Mouse (Mus musculus) lung, adult 2 months (tissue): ENCODE measurements around the gene Frmd8. TPM values are rescaled to one million over a fixed set of nuclear protein-coding genes. Genes with fewer than 3 reads are reported as not detected.
"Not testable (repeated sequence)": the region's sequence is repeated elsewhere in the genome, so short reads cannot be mapped to it uniquely, and the experiment has no call there.

Experiments
- DNase-seq: peaks from one replicate; pipeline ENCODE4 v3.0.0; 2022
- H3K4me1 ChIP-seq: fragments of 200-500 bp; 2 replicates; pipeline ENCODE4 v1.6.1; 2011; ENCODE audit warnings: low read length; ENCODE audit not compliant: control insufficient read depth, insufficient read depth
- H3K4me3 ChIP-seq: fragments of 200-500 bp; replicated peaks from 2 replicates; pipeline ENCODE3; 2011; ENCODE audit warnings: low read depth, mild to moderate bottlenecking, control low read depth, low read length; ENCODE audit errors: extremely low read depth
- CTCF ChIP-seq: fragments of 200-500 bp; IDR thresholded peaks from 2 replicates; pipeline ENCODE4 v1.5.1; 2011; ENCODE audit warnings: mild to moderate bottlenecking, low read length, control low read depth; ENCODE audit not compliant: insufficient read depth
- POLR2A ChIP-seq: fragments of 200-500 bp; IDR thresholded peaks from 2 replicates; pipeline ENCODE4 v1.6.1; 2011; ENCODE audit warnings: low read depth, mild to moderate bottlenecking, control low read depth, low read length, borderline replicate concordance; ENCODE audit errors: extremely low read depth
- WGBS: fragments of 180-500 bp; shearing (Covaris S2); methylation state at CpG from one replicate; pipeline ENCODE4 v1.1.7; 2018; 5-methylcytosine and 5-hydroxymethylcytosine counted together
- polyA plus RNA-seq: library from polyadenylated mRNA; depleted of rRNA; stranded (reverse); fragments of >200 nt; gene quantifications from 2 replicates; pipeline ENCODE4 v1.2.3, GENCODE M21; 2012

Gene Frmd8
- polyA plus RNA-seq, 1 experiment: 37.8 TPM

GRCm38 (mm10) chr19:5821847-5822173, 53.3 kb downstream of the Frmd8 start:
- no peak for TF ChIP-seq POLR2A
- TF ChIP-seq CTCF: no peak
- H3K4me3 ChIP-seq: no peak overlapping the region
- DNase-seq: no peak
- H3K4me1 ChIP-seq: peaks cover 29% of the 10 kb centered on the region
- WGBS: 53% methylated on average over 5 of the region's 5 CpGs

GRCm38 (mm10) chr19:5819549-5819948, 55.5 kb downstream of the Frmd8 start:
- H3K4me1 ChIP-seq: peaks cover 22% of the 10 kb centered on the region
- peak; percentile 62 for DNase-seq
- WGBS: 28% methylated on average over 12 of the region's 12 CpGs
- H3K4me3 ChIP-seq: no peak overlapping the region
- peak; percentile 37; the same call in 1 of the 2 replicates for TF ChIP-seq CTCF
- TF ChIP-seq POLR2A: 0 out of 2 replicates have a peak, but pooled peaks have one; percentile 11

DNA sequence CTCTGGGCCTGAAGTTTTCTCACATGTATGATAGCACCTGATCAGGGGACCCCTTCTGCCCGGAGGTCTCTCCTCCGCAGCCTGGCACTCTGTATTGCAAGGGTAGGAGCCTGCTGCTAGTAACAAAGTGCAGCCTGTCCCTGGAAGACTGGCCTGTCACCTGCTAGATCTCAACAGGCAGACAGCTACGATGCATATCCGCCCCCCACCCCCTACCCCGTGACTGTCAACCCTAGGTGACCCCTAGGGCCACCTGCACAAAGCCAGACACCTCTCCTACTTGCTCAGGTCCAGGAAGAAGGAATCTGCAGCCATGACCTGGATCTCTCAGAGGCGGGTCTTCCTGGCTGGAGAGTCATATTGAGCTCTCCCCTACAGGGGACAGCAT, 56.5 kb downstream of the Frmd8 start:
- Histone ChIP-seq H3K4me1 (peaks cover 14% of the 10 kb centered on the region), H3K4me3 (no peak overlapping the region)
- 68% methylated on average over 6 of the region's 6 CpGs for whole genome bisulfite sequencing
- DNase-seq: no peak
- TF ChIP-seq CTCF (no peak), POLR2A (no peak)

GRCm38 (mm10) chr19:5817703-5818589, 57.1 kb downstream of the Frmd8 start:
- 9% methylated on average over 21 of the region's 21 CpGs for WGBS
- peaks cover 14% of the 10 kb centered on the region for H3K4me1 ChIP-seq
- peak overlapping the region; percentile 68 for H3K4me3 ChIP-seq
- peak; percentile 86 for DNase-seq
- TF ChIP-seq CTCF (peak; percentile 87), POLR2A (peak; percentile 58; the same call in 1 of the 2 replicates)

DNA sequence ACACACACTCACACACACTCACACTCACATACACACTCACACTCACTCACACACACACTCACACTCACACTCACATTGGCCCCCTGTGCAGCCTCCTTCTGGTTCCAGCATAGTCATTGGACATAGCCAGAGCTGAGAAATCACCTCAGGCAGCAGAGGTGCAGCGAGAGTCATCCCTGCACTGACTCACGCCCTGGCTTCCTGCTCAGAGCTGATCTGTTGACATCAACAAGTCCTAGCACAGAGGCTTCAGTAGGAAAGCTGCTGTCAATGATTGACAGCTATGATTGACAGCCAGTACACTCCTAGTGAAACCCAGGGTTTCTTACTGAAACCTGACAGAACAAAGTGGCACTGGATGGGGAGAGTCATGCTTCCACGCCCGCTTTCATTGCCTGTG, 59.1 kb downstream of the Frmd8 start:
- TF ChIP-seq CTCF (no peak), POLR2A (no peak)
- Histone ChIP-seq H3K4me1 (peaks cover 27% of the 10 kb centered on the region), H3K4me3 (no peak overlapping the region)
- WGBS: 46% methylated on average over 4 of the region's 4 CpGs
- DNase-seq: no peak

DNA sequence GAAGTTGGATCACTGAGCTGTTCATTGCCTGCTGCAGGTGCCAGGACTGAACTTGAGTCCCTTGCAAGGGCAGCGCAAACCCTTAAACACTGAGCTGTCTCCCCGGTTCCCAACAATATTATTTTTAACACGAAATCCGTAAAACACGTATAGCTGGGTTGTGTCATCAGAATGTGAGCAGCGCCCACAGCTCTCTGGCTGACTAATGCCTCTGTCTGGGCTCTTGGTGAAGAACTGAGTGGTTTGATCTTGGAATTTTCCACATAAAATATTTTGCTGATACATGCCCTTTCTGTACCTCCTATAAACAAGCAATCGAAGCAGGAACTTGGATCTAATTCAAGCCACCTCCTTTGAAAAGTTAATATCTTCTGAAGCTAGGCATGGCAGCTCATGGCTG, 60.1 kb downstream of the Frmd8 start:
- DNase-seq: no peak
- 53% methylated on average over 7 of the region's 7 CpGs for WGBS
- no peak for TF ChIP-seq POLR2A
- TF ChIP-seq CTCF: no peak
- peaks cover 35% of the 10 kb centered on the region for H3K4me1 ChIP-seq
- H3K4me3 ChIP-seq: no peak overlapping the region

DNA sequence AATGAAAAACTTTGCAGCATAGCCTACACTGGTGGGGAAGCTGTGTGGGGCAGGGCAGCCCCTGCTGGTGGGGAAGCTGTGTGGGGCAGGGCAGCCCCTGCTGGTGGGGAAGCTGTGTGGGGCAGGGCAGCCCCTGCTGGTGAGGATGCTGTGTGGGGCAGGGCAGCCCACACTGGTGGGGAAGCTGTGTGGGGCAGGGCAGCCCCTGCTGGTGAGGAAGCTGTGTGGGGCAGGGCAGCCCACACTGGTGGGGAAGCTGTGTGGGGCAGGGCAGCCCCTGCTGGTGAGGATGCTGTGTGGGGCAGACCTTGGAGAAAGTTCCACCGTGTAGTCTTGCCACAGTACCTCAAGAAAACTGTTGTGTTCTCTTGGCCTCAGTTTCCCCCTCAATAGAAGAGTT, 61.0 kb downstream of the Frmd8 start:
- H3K4me3 ChIP-seq, DNase-seq: not testable (repeated sequence)
- WGBS: 35% methylated on average over 1 of the region's 1 CpGs
- peaks cover 39% of the 10 kb centered on the region for H3K4me1 ChIP-seq

DNA sequence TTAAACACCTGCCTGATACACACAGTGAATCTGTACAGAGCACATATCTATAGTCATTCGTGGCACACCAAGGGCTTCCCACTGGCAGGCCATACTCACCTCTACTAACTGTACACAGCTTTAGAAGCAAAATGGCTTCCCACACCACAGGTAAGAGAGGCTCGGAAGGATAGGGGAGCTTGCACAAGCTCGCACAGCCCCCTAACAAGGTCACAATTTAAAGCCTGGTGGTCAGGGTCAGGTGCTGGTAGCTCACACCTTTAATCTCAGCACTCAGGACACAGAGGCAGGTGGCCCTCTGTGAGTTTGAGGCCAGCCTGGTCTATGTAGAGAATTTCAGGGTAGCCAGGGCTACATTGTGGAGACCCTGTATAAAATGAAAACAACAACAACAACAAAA, 61.5 kb downstream of the Frmd8 start:
- no peak for DNase-seq
- WGBS: 90% methylated on average over 3 of the region's 3 CpGs
- H3K4me1 ChIP-seq: peaks cover 41% of the 10 kb centered on the region
- TF ChIP-seq CTCF: no peak
- H3K4me3 ChIP-seq: no peak overlapping the region

- H3K4me3 ChIP-seq: no peak overlapping the region
- peaks cover 50% of the 10 kb centered on the region for H3K4me1 ChIP-seq
- WGBS: 54% methylated on average over 7 of the region's 7 CpGs
- TF ChIP-seq POLR2A: peak; percentile 59; the same call in 1 of the 2 replicates
- TF ChIP-seq CTCF: no peak
- DNase-seq: no peak
These were observed 63.1 kb downstream of the Frmd8 start for GRCm38 (mm10) chr19:5811771-5812504.
